Mouse (Mus musculus): ENCODE measurements around the gene Utp14a. TPM values are rescaled to one million over a fixed set of nuclear protein-coding genes. Genes with fewer than 3 reads are reported as not detected.
A peak's percentile ranks its signal among the peaks of the same experiment; 100 is the strongest.

Utp14a gene
- polyA plus RNA-seq, 1 experiment: 2.4 TPM

GRCm38 (mm10) chrX:48284386-48285005 is 27.8 kb downstream of the Utp14a start:
- TF ChIP-seq POLR2A (IDR thresholded peaks at IDR 0.05; ENCODE audit: low read depth, low read length) (no peak), CTCF (IDR thresholded peaks at IDR 0.05; ENCODE audit: extremely low read depth, insufficient read depth, insufficient read length, insufficient replicate concordance) (no peak)
- Histone ChIP-seq H3K4me1 (ENCODE audit: control insufficient read depth, insufficient read depth, insufficient read length) (no peaks in the 10 kb centered on the region), H3K27me3 (ENCODE audit: control insufficient read depth, insufficient read depth, low read length) (no peaks in the 10 kb centered on the region), H3K36me3 (ENCODE audit: control insufficient read depth, insufficient read depth, low read length) (no peaks in the 10 kb centered on the region), H3K4me3 (ENCODE audit: extremely low read depth, insufficient read depth, insufficient read length) (peak overlapping the region; percentile 91), H3K27ac (ENCODE audit: insufficient read depth, low read length) (peak overlapping the region; percentile 98)
- WGBS: 25% methylated on average over 35 of the region's 37 CpGs
- DNase-seq (ENCODE audit: low read depth in 1 of 2, low spot score in 2 of 2): peak; percentile 73 to 78

GRCm38 (mm10) chrX:48285006-48285650 is 28.5 kb downstream of the Utp14a start:
- Histone ChIP-seq H3K4me1 (ENCODE audit: control insufficient read depth, insufficient read depth, insufficient read length) (no peaks in the 10 kb centered on the region), H3K4me3 (ENCODE audit: extremely low read depth, insufficient read depth, insufficient read length) (peak overlapping the region; percentile 91), H3K36me3 (ENCODE audit: control insufficient read depth, insufficient read depth, low read length) (no peaks in the 10 kb centered on the region), H3K27me3 (ENCODE audit: control insufficient read depth, insufficient read depth, low read length) (no peaks in the 10 kb centered on the region), H3K27ac (ENCODE audit: insufficient read depth, low read length) (peak overlapping the region; percentile 98)
- peak; percentile 71 to 73 for DNase-seq (ENCODE audit: low read depth in 1 of 2, low spot score in 2 of 2)
- no peak for TF ChIP-seq CTCF (IDR thresholded peaks at IDR 0.05; ENCODE audit: extremely low read depth, insufficient read depth, insufficient read length, insufficient replicate concordance)
- TF ChIP-seq POLR2A (IDR thresholded peaks at IDR 0.05; ENCODE audit: low read depth, low read length): no peak
- WGBS: 25% methylated on average over 27 of the region's 42 CpGs

- Histone ChIP-seq H3K4me3 (ENCODE audit: extremely low read depth, insufficient read depth, insufficient read length) (peak overlapping the region; percentile 65), H3K27me3 (ENCODE audit: control insufficient read depth, insufficient read depth, low read length) (no peaks in the 10 kb centered on the region), H3K4me1 (ENCODE audit: control insufficient read depth, insufficient read depth, insufficient read length) (no peaks in the 10 kb centered on the region), H3K36me3 (ENCODE audit: control insufficient read depth, insufficient read depth, low read length) (no peaks in the 10 kb centered on the region), H3K27ac (ENCODE audit: insufficient read depth, low read length) (peak overlapping the region; percentile 54)
- no peak for TF ChIP-seq POLR2A (IDR thresholded peaks at IDR 0.05; ENCODE audit: low read depth, low read length)
- TF ChIP-seq CTCF (IDR thresholded peaks at IDR 0.05; ENCODE audit: extremely low read depth, insufficient read depth, insufficient read length, insufficient replicate concordance): no peak
- no peak for DNase-seq (ENCODE audit: low read depth in 1 of 2, low spot score in 2 of 2)
- 29% methylated on average over 26 of the region's 34 CpGs for WGBS
Measured at GRCm38 (mm10) chrX:48285651-48286021, 29.0 kb downstream of the Utp14a start.

- no peak for DNase-seq (ENCODE audit: low read depth in 1 of 2, low spot score in 2 of 2)
- no peaks in the 10 kb centered on the region for H3K27me3 ChIP-seq (ENCODE audit: control insufficient read depth, insufficient read depth, low read length)
- no peak overlapping the region for H3K4me3 ChIP-seq (ENCODE audit: extremely low read depth, insufficient read depth, insufficient read length)
- no peaks in the 10 kb centered on the region for H3K4me1 ChIP-seq (ENCODE audit: control insufficient read depth, insufficient read depth, insufficient read length)
- 81% methylated on average over 6 of the region's 6 CpGs for WGBS
- H3K36me3 ChIP-seq (ENCODE audit: control insufficient read depth, insufficient read depth, low read length): no peaks in the 10 kb centered on the region
- H3K27ac ChIP-seq (ENCODE audit: insufficient read depth, low read length): no peak overlapping the region
- TF ChIP-seq CTCF (IDR thresholded peaks at IDR 0.05; ENCODE audit: extremely low read depth, insufficient read depth, insufficient read length, insufficient replicate concordance) (no peak), POLR2A (IDR thresholded peaks at IDR 0.05; ENCODE audit: low read depth, low read length) (no peak)
Measured at GRCm38 (mm10) chrX:48286488-48286887, 29.8 kb downstream of the Utp14a start.

GRCm38 (mm10) chrX:48288008-48288407 is 31.3 kb downstream of the Utp14a start:
- TF ChIP-seq CTCF (IDR thresholded peaks at IDR 0.05; ENCODE audit: extremely low read depth, insufficient read depth, insufficient read length, insufficient replicate concordance) (no peak), POLR2A (IDR thresholded peaks at IDR 0.05; ENCODE audit: low read depth, low read length) (no peak)
- H3K27me3 ChIP-seq (ENCODE audit: control insufficient read depth, insufficient read depth, low read length): no peaks in the 10 kb centered on the region
- no peak for DNase-seq (ENCODE audit: low read depth in 1 of 2, low spot score in 2 of 2)
- 80% methylated on average over 4 of the region's 4 CpGs for WGBS
- H3K4me3 ChIP-seq (ENCODE audit: extremely low read depth, insufficient read depth, insufficient read length): no peak overlapping the region
- no peaks in the 10 kb centered on the region for H3K4me1 ChIP-seq (ENCODE audit: control insufficient read depth, insufficient read depth, insufficient read length)
- no peaks in the 10 kb centered on the region for H3K36me3 ChIP-seq (ENCODE audit: control insufficient read depth, insufficient read depth, low read length)
- H3K27ac ChIP-seq (ENCODE audit: insufficient read depth, low read length): no peak overlapping the region

GRCm38 (mm10) chrX:48291413-48291812 is 34.8 kb downstream of the Utp14a start:
- no peak for DNase-seq (ENCODE audit: low read depth in 1 of 2, low spot score in 2 of 2)
- no peak overlapping the region for H3K4me3 ChIP-seq (ENCODE audit: extremely low read depth, insufficient read depth, insufficient read length)
- no peaks in the 10 kb centered on the region for H3K27me3 ChIP-seq (ENCODE audit: control insufficient read depth, insufficient read depth, low read length)
- no peak overlapping the region for H3K27ac ChIP-seq (ENCODE audit: insufficient read depth, low read length)
- no peaks in the 10 kb centered on the region for H3K36me3 ChIP-seq (ENCODE audit: control insufficient read depth, insufficient read depth, low read length)
- TF ChIP-seq CTCF (IDR thresholded peaks at IDR 0.05; ENCODE audit: extremely low read depth, insufficient read depth, insufficient read length, insufficient replicate concordance) (no peak), POLR2A (IDR thresholded peaks at IDR 0.05; ENCODE audit: low read depth, low read length) (no peak)
- no peaks in the 10 kb centered on the region for H3K4me1 ChIP-seq (ENCODE audit: control insufficient read depth, insufficient read depth, insufficient read length)
- 62% methylated on average over 3 of the region's 3 CpGs for WGBS

GRCm38 (mm10) chrX:48305356-48305755 is 48.7 kb downstream of the Utp14a start:
- 88% methylated on average over 4 of the region's 4 CpGs for WGBS
- Histone ChIP-seq H3K27ac (ENCODE audit: insufficient read depth, low read length) (no peak overlapping the region), H3K4me1 (ENCODE audit: control insufficient read depth, insufficient read depth, insufficient read length) (no peaks in the 10 kb centered on the region), H3K36me3 (ENCODE audit: control insufficient read depth, insufficient read depth, low read length) (no peaks in the 10 kb centered on the region), H3K27me3 (ENCODE audit: control insufficient read depth, insufficient read depth, low read length) (no peaks in the 10 kb centered on the region), H3K4me3 (ENCODE audit: extremely low read depth, insufficient read depth, insufficient read length) (no peak overlapping the region)
- TF ChIP-seq POLR2A (IDR thresholded peaks at IDR 0.05; ENCODE audit: low read depth, low read length) (no peak), CTCF (IDR thresholded peaks at IDR 0.05; ENCODE audit: extremely low read depth, insufficient read depth, insufficient read length, insufficient replicate concordance) (no peak)
- DNase-seq (ENCODE audit: low read depth in 1 of 2, low spot score in 2 of 2): no peak

Measured in spleen, adult 2 months (tissue).